Mouse (Mus musculus): ENCODE measurements around the gene Sphk1. TPM values are rescaled to one million over a fixed set of nuclear protein-coding genes. Genes with fewer than 3 reads are reported as not detected.

Sphk1 gene
- polyA plus RNA-seq, 1 experiment from 2014 or later = 4.6 TPM

DNA sequence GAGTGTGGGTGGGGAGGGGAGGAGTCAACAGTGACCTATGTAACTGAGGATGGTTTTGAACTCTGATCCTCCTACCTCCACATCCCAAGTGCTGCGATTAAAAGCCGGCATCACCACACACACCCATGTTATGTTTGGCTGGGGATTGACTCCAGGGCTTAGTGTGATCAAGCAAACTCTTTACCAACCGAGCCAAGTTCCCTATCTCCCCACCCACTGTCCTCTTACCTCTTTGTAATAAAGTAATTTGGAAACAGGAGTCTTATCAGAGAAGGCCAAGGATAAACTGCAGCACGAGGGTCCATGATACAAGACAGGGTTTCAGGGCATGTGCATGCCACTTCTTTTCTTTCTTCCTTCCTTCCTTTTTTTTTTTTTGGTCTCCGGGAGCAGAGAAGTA, 37.5 kb upstream of the Sphk1 start:
- no peaks in the 10 kb centered on the region for H3K27me3 ChIP-seq
- in situ Hi-C loops (cut with MboI; ENCODE audit: low pct_unique_long_range_greater_than_20kb) = loop anchor here (5.0 kb wide), 1 partner anchor 39 kb away; the partner anchor contains the start of gene Sphk1
- DNase-seq (ENCODE audit: low read depth, low spot score) (no peak), ATAC-seq (no peak)
- POLR2A ChIA-PET = no interaction called here
- TF ChIP-seq CTCF (IDR thresholded peaks at IDR 0.05) = no peak
- CTCF ChIA-PET = no interaction called here

DNA sequence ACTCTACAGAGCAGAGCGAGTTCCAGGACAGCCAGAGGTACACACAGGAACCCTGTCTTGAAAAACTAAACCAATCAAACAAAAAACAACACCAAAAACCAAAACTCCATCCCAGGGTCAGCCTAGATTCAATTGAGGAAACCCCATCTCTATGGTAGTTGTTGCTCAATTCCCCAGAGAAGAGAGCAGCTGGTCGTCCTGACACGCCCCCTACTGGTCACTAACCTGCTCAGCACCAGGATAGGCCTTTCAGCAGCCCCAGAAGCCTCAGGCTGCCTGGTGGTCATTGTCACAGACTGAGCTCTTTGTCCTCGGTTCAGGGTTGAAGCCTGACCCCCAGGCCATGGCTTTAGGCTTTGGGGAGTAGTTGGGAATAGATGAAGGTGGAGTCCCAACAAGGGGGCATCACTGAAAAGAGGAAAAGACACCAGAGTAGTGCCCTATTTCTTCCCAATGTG, 36.9 kb upstream of the Sphk1 start, which contains the start of gene Prpsap1:
Prpsap1 (minus strand) TSS at position 408 of the 458 bp plus-strand sequence.
- H3K27me3 ChIP-seq = no peaks in the 10 kb centered on the region
- DNase-seq (ENCODE audit: low read depth, low spot score) (no peak), ATAC-seq (no peak)
- in situ Hi-C loops (cut with MboI; ENCODE audit: low pct_unique_long_range_greater_than_20kb) = loop anchor here (5.0 kb wide), 1 partner anchor 38 kb away; the partner anchor contains the start of gene Sphk1
- POLR2A ChIA-PET = no interaction called here
- CTCF ChIA-PET = interaction anchor here (0.8 to 1.5 kb wide), 4 partner anchors 12 to 85 kb away, joined by 3 to 5 read pairs (median 3); no protein-coding TSS in a partner anchor
- TF ChIP-seq CTCF (IDR thresholded peaks at IDR 0.05) = peak; percentile 84

DNA sequence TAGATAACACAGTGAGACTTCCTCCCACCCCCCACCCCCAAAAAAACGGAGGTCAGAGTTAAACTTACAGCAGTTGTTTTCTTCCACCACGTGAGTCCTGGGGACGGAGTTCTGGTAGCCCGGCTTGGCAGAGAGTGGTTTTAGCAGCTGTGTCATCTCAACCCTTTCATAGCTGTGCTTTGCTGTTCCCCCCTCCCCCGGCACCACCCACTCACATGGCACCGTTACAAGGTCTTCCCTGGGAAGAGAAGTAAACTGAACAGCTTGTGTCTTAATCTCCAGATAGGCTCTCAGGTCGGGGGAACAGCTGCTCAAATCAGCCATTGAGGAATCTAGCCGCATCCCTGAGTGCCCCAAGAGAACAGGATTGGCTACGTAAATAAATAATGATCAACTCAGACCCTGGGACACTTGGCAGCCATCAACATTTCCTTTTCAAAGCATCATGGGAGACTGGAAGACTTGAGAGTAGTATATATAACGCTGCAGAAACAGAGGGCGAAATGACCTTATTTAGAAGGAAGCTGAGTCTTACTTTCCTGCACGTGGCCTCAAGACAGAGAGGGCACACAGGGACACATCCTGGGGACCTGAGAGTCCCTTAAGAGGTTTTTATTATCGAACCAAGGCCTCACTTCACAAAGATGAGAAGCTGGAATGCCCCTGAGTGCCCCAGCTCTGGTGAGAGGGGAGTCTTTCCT, 36.1 kb upstream of the Sphk1 start:
- H3K27me3 ChIP-seq = no peaks in the 10 kb centered on the region
- TF ChIP-seq CTCF (IDR thresholded peaks at IDR 0.05) = no peak
- POLR2A ChIA-PET = no interaction called here
- in situ Hi-C loops (cut with MboI; ENCODE audit: low pct_unique_long_range_greater_than_20kb) = loop anchor here (5.0 kb wide), 1 partner anchor 38 kb away; the partner anchor contains the start of gene Sphk1
- DNase-seq (ENCODE audit: low read depth, low spot score) (no peak), ATAC-seq (no peak)
- CTCF ChIA-PET = interaction anchor here (0.8 to 1.5 kb wide), 5 partner anchors 11 to 84 kb away, joined by 3 to 5 read pairs (median 3); no protein-coding TSS in a partner anchor

DNA sequence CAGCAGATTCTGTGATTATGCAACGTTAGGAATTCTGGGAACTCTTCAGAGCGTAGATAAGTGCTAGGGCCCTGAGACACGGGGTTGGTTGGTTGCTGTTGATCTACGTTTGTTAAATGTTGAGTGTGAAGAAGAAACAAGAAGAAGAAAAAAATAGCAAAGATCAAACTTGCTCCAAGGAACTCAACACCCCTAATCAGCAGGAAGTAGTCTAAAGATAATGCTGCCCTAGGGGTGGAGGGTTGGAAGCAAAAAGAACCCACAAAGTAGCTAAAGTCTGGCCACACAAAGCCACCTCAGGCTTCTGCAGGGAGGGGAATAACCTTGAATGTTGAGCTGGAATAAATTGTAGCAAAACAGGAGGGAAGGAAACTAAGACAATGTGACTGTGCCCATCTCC, 33.4 kb upstream of the Sphk1 start:
- TF ChIP-seq CTCF (IDR thresholded peaks at IDR 0.05) = no peak
- ATAC-seq (no peak), DNase-seq (ENCODE audit: low read depth, low spot score) (no peak)
- in situ Hi-C loops (cut with MboI; ENCODE audit: low pct_unique_long_range_greater_than_20kb) = no loop called here
- CTCF ChIA-PET = no interaction called here
- no peaks in the 10 kb centered on the region for H3K27me3 ChIP-seq
- POLR2A ChIA-PET = no interaction called here

DNA sequence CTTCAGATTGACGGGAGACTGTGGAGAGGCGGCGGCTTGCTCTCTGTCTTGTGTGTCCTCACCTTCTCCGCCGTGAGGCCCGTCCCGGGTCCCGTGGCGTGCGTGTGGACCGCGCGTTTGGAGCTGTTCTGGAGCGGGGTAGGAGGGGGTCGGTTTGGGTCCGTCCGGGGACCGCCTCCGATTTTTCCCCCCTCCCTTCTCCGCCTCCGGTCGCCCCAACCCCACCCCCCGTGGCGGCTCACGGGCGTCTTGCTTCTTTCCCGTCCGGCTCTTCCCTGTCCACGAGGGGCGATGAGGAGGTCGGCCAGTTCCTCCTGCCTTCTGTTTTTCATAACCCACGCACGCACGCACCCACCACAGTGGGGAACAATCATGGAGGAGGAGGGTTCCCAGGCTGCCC, 32.1 kb upstream of the Sphk1 start:
- ATAC-seq (no peak), DNase-seq (ENCODE audit: low read depth, low spot score) (no peak)
- H3K27me3 ChIP-seq = no peaks in the 10 kb centered on the region
- POLR2A ChIA-PET = no interaction called here
- no peak for TF ChIP-seq CTCF (IDR thresholded peaks at IDR 0.05)
- in situ Hi-C loops (cut with MboI; ENCODE audit: low pct_unique_long_range_greater_than_20kb) = no loop called here
- CTCF ChIA-PET = no interaction called here

DNA sequence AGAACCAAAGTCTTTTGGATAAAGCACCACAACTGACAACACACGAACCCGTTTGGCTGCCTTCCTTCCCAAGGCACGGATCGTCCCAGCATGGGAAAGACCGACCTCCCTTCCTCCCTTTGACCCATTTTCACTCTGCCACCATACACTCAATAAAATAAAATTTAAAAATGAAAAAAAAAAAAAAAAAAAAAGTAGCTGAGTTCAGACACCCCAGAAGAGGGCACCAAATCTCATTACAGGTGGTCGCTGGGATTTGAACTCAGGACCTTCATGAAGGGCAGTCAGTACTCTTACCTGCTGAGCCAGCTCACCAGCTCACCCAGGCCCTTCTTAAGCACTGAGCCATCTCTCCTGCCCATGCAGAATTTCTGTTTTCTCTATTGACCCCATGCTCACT, 31.7 kb upstream of the Sphk1 start:
- CTCF ChIA-PET = no interaction called here
- DNase-seq (ENCODE audit: low read depth, low spot score) (no peak), ATAC-seq (no peak)
- POLR2A ChIA-PET = no interaction called here
- in situ Hi-C loops (cut with MboI; ENCODE audit: low pct_unique_long_range_greater_than_20kb) = no loop called here
- peak; percentile 8 for TF ChIP-seq CTCF (IDR thresholded peaks at IDR 0.05)
- no peaks in the 10 kb centered on the region for H3K27me3 ChIP-seq

DNA sequence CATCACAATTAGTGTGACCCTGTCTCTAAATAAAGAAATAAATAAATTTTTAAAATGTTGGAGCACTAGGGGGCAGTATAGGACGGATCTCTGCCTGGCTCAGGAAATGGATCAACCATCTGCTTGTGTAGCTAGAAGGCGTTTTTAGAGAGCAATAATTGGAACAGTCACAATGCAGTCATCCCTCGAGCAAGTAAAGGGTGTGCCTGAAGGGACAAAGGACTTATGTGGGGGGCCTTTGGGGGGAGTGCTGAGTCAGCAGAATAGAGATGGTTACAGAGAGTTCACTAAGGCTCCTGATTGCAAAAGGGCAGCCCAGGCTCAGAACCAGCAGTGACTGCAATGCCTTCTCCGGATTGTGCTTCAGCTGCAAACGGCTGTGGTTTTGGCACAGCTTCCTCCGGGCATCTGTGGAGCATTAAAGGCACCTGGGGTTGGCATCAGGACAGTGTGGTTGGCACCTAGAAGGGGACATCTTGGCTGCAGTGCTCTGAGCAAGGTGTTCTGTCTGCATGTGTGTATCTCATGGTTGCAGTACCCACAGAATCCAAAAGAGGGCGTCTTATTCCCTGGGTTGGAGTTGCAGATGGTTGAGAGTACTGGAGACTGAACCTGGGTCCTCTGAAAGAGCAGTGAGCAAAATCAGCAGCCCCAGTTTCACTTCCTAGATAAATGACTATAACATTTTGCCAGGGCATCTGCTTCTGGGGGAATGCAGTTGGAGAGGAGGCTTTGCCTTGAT, 29.5 kb upstream of the Sphk1 start:
- DNase-seq (ENCODE audit: low read depth, low spot score) (no peak), ATAC-seq (no peak)
- CTCF ChIA-PET = interaction anchor here (0.7 to 2.9 kb wide), 9 partner anchors 12 to 52 kb away, joined by 3 to 16 read pairs (median 4); partner anchors contain the start of gene Sphk1
- H3K27me3 ChIP-seq = no peaks in the 10 kb centered on the region
- in situ Hi-C loops (cut with MboI; ENCODE audit: low pct_unique_long_range_greater_than_20kb) = no loop called here
- POLR2A ChIA-PET = interaction anchor here (0.6 kb wide), 1 partner anchor 10 kb away, joined by 3 read pairs; no protein-coding TSS in a partner anchor
- TF ChIP-seq CTCF (IDR thresholded peaks at IDR 0.05) = peak; percentile 58

DNA sequence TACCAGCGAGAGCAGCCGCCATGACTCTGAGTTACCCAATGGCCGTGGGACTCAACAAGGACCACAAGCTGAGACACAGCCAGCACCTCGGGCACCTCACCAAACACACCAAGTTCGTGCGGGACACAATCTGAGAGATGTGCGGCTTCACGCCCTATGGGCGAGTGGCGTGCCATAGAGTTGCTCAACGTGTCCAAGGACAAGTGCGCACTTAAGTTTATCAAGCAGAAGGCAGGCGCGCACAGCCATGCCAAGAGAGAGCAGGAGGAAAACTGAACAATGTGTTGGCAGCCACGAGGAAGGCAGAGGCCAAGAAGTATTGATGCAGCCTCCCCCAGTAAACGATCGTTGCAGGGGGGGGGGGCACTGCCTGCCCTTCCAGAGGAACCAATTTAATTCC, 26.2 kb upstream of the Sphk1 start:
- TF ChIP-seq CTCF (IDR thresholded peaks at IDR 0.05) = no peak
- ChIA-PET CTCF (interaction anchor here (1.6 to 1.7 kb wide), 2 partner anchors 16 to 38 kb away, joined by 3 to 4 read pairs; no protein-coding TSS in a partner anchor), POLR2A (no interaction called here)
- no peak for ATAC-seq
- no peak for DNase-seq (ENCODE audit: low read depth, low spot score)
- in situ Hi-C loops (cut with MboI; ENCODE audit: low pct_unique_long_range_greater_than_20kb) = no loop called here
- no peaks in the 10 kb centered on the region for H3K27me3 ChIP-seq

DNA sequence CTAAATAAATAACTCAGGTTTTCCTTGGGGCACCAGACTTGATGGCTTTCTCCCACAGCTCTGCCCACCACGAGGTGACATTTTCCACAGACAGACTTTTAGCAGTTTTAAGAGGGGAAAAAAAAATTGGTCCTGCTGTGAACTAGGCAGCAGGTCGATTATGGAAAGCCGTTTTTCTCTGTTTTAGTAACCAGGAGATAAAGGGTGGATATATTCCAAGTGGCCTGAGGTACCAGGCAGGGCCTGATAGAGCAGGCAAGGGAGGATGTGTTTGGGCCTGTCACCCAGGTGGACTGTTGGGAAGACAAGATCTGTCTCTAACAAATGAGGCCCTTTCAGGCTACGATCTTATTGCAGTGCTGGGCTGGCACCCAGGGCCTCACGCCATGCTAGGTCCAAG, 25.2 kb upstream of the Sphk1 start:
- in situ Hi-C loops (cut with MboI; ENCODE audit: low pct_unique_long_range_greater_than_20kb) = no loop called here
- CTCF ChIA-PET = interaction anchor here (1.3 kb wide), 1 partner anchor 12 kb away, joined by 3 read pairs; the partner anchor contains the start of gene Prpsap1
- no peaks in the 10 kb centered on the region for H3K27me3 ChIP-seq
- ATAC-seq (no peak), DNase-seq (ENCODE audit: low read depth, low spot score) (no peak)
- POLR2A ChIA-PET = no interaction called here
- no peak for TF ChIP-seq CTCF (IDR thresholded peaks at IDR 0.05)

DNA sequence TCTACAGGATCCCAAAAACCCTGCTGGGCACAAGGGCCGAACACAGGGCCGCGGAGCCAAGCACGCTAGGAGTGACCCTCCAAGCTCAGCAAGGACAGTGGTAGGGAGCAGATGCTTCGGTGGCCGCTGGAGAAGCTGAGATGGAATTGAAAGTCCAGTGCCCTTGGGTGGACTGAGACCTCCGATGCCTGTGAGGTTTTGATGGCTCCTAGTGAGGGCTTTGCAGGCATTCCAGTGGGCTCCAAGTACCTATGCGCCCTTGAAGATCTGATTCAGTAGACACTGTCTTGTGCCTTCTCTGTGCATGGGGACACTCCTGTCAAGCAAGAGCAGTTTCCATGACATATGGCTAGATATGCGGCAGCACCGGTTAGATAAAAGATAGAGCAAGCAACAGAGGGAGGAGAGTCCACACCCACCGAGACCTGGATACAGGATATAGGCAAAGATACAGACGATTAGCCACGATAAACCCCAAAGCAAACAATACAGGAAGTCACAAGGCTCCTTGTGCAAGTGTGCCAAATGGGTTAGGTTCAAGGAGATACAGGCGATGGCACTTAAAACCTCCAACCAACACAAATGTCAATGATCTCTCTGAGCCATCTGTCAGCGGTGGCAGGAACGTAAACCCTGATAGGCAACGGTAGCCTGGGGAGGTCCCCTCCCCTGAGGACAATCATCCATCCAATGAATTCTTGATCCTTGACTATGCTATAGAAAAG, 24.4 kb upstream of the Sphk1 start:
- no peak for TF ChIP-seq CTCF (IDR thresholded peaks at IDR 0.05)
- H3K27me3 ChIP-seq = no peaks in the 10 kb centered on the region
- DNase-seq (ENCODE audit: low read depth, low spot score) (no peak), ATAC-seq (no peak)
- in situ Hi-C loops (cut with MboI; ENCODE audit: low pct_unique_long_range_greater_than_20kb) = no loop called here
- CTCF ChIA-PET = interaction anchor here (1.3 kb wide), 1 partner anchor 12 kb away, joined by 3 read pairs; the partner anchor contains the start of gene Prpsap1
- POLR2A ChIA-PET = no interaction called here
